Mouse (Mus musculus) heart, adult 2 months (tissue): ENCODE data around the gene Ror2. TPM values are rescaled to one million over a fixed set of nuclear protein-coding genes. Genes with fewer than 3 reads are reported as not detected.

Experiments
- DNase-seq, 2 experiments: peaks; one replicate each; pipeline ENCODE4 v3.0.0; 2021
- H3K27ac ChIP-seq: fragments of 200-600 bp; 2 replicates; pipeline ENCODE4 v1.8.1; 2022
- H3K27me3 ChIP-seq: fragments of 200-500 bp; 2 replicates; pipeline ENCODE4 v1.6.1; 2012; ENCODE audit warnings: mild to moderate bottlenecking, low read length, inconsistent platforms, mixed read lengths; ENCODE audit not compliant: control insufficient read depth, insufficient read depth
- H3K36me3 ChIP-seq: fragments of 200-500 bp; 2 replicates; pipeline ENCODE4 v1.6.1; 2012; ENCODE audit warnings: low read length, inconsistent platforms; ENCODE audit not compliant: control insufficient read depth, insufficient read depth
- H3K4me1 ChIP-seq: fragments of 200-500 bp; 2 replicates; pipeline ENCODE4 v1.6.1; 2011; ENCODE audit warnings: low read length; ENCODE audit not compliant: control insufficient read depth, insufficient read depth
- H3K4me3 ChIP-seq: fragments of 200-600 bp; 2 replicates; pipeline ENCODE4 v1.8.1; 2022
- H3K79me2 ChIP-seq: fragments of 200-500 bp; replicated peaks from 2 replicates; pipeline ENCODE4 v1.6.1; 2012; ENCODE audit warnings: mild to moderate bottlenecking, inconsistent platforms, low read length, moderate library complexity, mixed read lengths; ENCODE audit not compliant: control insufficient read depth, insufficient read depth
- H3K9ac ChIP-seq: fragments of 200-500 bp; 2 replicates; pipeline ENCODE4 v1.6.1; 2012; ENCODE audit warnings: low read depth, mild to moderate bottlenecking, control low read depth, inconsistent platforms, low read length, mixed read lengths
- CTCF ChIP-seq: fragments of 200-600 bp; IDR thresholded peaks from 2 replicates; pipeline ENCODE4 v1.8.1; 2022; ENCODE audit warnings: antibody characterized with exemption, mild to moderate bottlenecking, moderate library complexity
- EP300 ChIP-seq: fragments of 200-500 bp; IDR thresholded peaks from 2 replicates; pipeline ENCODE4 v1.6.1; 2011; ENCODE audit warnings: low read depth, low read length, control low read depth; ENCODE audit not compliant: insufficient read depth
- POLR2A ChIP-seq: fragments of 200-500 bp; IDR thresholded peaks from 2 replicates; pipeline ENCODE4 v1.6.1; 2011; ENCODE audit warnings: mild to moderate bottlenecking, low read depth, low read length, control low read depth; ENCODE audit not compliant: insufficient read depth
- WGBS: fragments of 180-500 bp; shearing (Covaris S2); methylation state at CpG from one replicate; pipeline ENCODE4 v1.1.7; 2018; 5-methylcytosine and 5-hydroxymethylcytosine counted together
- intact Hi-C: fragments of 180-260 bp; cut with DNase I; formaldehyde crosslinking; loops from one replicate; pipeline ENCODE4 v1.15.1; 2025
- polyA plus RNA-seq: library from polyadenylated mRNA; depleted of rRNA; stranded (reverse); fragments of >200 nt; gene quantifications from 2 replicates; pipeline ENCODE4 v1.2.3, GENCODE M21; 2012
- total RNA-seq, 2 experiments: library from RNA; stranded (reverse); gene quantifications; 2 replicates each; pipeline ENCODE4 v1.2.3; 2021

Gene Ror2
- total and polyA plus RNA-seq, 3 experiments: 1.1 to 1.9 (median 1.5) TPM

DNA sequence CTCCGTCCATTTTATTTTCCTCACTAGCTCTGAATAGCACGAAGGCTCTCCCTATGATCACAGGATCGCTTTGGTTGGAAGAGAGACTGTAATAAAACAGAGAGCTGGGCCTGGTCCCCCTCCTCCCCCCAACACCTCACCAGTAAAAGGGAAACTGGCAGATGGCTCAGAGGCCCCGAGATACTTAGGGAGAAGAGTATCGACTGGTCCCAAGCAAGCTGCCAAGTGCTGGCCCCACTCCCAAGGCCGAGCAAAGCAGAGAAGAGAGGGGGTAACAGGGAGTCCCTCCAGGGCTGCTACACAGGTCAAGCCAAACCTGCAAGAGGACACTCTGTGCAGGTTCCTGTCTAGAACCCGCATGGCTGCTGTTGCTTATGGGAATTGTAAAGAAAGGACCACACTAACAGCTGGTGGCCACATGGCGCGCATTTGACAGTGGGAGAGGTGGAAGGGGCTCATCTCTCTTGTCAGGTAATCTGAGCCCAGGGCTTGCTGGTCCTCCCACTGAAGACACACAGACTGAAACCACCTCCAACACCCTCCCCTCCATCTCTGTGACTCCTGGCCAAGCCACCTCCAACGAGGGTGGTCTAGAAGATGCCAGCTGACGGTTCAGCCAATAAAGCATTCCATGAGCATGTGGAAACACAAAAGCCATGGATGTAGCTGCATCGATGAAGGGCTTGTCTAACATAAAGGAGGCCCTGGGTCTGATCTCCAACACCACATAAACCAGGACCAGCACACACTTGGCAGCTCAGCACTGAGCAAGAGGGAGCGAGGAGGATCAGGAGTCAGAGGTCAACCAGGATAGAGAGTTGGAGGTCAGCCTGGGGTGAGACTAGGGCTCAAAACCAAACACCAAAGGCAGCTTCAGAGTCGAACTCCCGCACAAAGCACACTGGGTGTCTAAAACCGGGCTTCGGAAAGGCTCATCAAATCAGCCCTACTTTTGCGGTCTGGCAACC lies 49.2 kb downstream of the Ror2 start:
- peak in 1 of 2 experiments; percentile 38 for DNase-seq
- Histone ChIP-seq H3K9ac (no peak overlapping the region), H3K4me3 (no peak overlapping the region), H3K27me3 (no peaks in the 10 kb centered on the region), H3K27ac (no peak overlapping the region), H3K79me2 (no peaks in the 10 kb centered on the region), H3K4me1 (peaks cover 1% of the 10 kb centered on the region; the same call in 1 of the 2 replicates), H3K36me3 (no peaks in the 10 kb centered on the region)
- TF ChIP-seq POLR2A (no peak), EP300 (no peak), CTCF (no peak)
- intact Hi-C loops: loop anchor here (5.0 kb wide), 1 partner anchor 41 kb away; no protein-coding TSS in a partner anchor
- 64% methylated on average over 18 of the region's 18 CpGs for WGBS

DNA sequence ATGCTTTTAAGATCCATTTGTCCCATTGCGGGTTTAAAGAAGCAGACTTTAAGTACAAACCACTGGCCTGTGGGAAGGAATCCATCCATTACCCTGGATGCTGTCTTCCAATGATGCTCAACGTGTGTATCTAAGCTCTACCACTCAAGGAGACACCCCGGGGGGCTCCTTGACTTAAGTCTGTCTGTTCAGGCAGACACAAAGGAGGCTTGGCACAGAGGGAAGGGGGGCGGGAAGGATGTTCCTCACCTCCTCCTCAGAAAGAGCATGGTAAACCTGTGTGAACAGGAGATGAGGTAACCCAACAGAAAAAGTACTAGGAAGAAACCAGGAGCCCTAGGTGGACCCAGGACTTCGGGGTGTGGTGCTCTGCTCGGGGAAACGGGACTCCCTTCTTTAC lies 50.0 kb downstream of the Ror2 start:
- H3K27ac ChIP-seq: no peak overlapping the region
- H3K79me2 ChIP-seq: no peaks in the 10 kb centered on the region
- peaks cover 1% of the 10 kb centered on the region; the same call in 1 of the 2 replicates for H3K4me1 ChIP-seq
- no peaks in the 10 kb centered on the region for H3K27me3 ChIP-seq
- H3K36me3 ChIP-seq: no peaks in the 10 kb centered on the region
- 55% methylated on average over 7 of the region's 7 CpGs for WGBS
- DNase-seq: no peak
- intact Hi-C loops: loop anchor here (5.0 kb wide), 1 partner anchor 41 kb away; no protein-coding TSS in a partner anchor
- TF ChIP-seq CTCF (no peak), POLR2A (no peak), EP300 (no peak)
- H3K4me3 ChIP-seq: no peak overlapping the region
- H3K9ac ChIP-seq: no peak overlapping the region

DNA sequence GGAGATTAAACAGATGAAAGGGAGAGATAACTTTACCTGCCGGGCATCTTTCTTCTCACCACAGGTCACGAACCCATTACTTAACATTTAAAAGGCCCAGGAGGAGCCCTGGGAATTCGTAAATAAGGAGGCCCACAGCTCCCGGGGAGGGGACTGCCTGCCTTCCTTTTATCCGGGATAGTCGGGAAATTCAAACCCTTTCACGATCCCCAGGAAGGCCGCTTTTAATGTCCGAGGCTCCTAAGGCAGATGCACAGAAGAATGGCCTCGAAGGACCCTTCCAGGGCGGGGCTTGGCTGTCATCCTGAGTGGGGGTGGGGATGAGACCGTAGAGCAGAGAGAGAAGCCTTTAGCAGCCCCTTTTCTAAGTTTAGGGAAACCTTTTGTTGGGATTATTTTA lies 51.1 kb downstream of the Ror2 start:
- Histone ChIP-seq H3K27me3 (no peaks in the 10 kb centered on the region), H3K4me1 (peaks cover 1% of the 10 kb centered on the region; the same call in 1 of the 2 replicates), H3K79me2 (no peaks in the 10 kb centered on the region), H3K36me3 (no peaks in the 10 kb centered on the region), H3K9ac (no peak overlapping the region), H3K4me3 (no peak overlapping the region), H3K27ac (no peak overlapping the region)
- peak in 1 of 2 experiments; percentile 32 for DNase-seq
- TF ChIP-seq POLR2A: no peak
- TF ChIP-seq CTCF: no peak
- TF ChIP-seq EP300: no peak
- WGBS: 47% methylated on average over 12 of the region's 12 CpGs
- intact Hi-C loops: loop anchor here (5.0 kb wide), 1 partner anchor 42 kb away; no protein-coding TSS in a partner anchor

DNA sequence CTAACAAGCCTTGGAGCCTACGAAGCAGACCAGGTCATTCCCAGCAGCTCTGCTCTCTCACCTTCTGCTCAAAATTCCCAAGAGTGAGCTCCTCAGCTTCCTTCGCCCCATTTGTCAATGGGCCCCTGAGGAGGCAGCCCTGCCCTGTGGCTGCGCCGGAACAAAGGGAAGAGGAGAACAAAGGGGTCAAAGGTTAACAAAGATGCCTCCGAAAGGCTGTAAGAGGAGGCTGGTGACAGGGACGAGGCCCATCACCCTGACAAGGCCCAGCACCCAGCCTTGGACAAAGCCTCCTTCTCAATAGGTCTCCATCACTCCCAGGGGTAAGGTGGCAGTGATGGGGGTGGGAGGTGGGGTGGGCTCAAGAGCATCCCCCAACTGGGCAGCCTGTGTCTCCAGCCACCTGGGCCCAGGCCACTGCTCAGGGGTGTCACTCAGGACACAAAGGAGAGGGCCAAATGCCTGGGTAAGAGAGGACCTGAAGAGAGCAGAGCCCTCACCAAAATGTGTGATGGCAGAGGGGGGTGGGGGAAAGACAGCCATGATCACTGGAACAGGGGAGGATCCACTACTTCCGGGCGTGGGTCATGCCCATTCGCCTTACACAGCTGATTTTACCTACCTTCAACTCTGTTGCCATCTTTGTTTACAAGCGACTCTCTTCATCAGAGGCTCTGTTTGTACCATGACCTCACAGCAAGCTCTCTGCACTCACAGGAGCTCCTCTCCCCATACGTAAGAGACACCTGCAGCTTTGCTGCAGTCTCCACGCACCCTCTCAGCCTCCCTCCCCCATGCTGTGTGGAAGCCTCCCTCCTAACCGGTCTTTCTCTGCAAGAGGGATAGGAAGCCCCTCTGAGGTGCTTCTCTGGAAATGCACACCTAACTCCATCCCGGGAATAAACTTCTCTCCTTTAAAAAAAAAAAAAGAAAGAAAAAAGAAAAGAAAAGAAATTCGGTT lies 51.8 kb downstream of the Ror2 start:
- Histone ChIP-seq H3K27ac (no peak overlapping the region), H3K4me3 (no peak overlapping the region), H3K27me3 (no peaks in the 10 kb centered on the region), H3K9ac (no peak overlapping the region), H3K36me3 (no peaks in the 10 kb centered on the region), H3K79me2 (no peaks in the 10 kb centered on the region), H3K4me1 (peaks cover 1% of the 10 kb centered on the region; the same call in 1 of the 2 replicates)
- DNase-seq: no peak
- 73% methylated on average over 15 of the region's 15 CpGs for WGBS
- no peak for TF ChIP-seq POLR2A
- TF ChIP-seq EP300: no peak
- no peak for TF ChIP-seq CTCF
- intact Hi-C loops: no loop called here

DNA sequence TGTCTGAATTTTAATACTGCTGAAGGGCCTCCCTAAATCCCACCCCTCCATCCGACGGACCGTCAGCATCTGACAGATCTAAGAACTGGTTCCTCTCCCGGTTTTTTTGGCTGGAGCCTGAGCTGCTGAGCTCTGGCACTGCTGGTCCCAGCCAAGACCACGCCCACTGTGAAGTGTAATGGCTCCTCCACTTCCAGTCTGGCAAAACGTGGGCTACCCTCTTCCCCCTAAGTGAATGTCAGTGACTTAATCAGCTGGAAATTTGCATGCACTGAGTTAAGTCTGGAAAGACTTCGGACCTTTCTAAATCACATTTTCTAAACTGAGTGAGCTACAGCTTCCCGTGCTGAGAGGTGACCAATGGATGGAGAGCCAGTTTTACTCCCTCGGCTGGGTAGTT lies 52.5 kb downstream of the Ror2 start:
- H3K4me3 ChIP-seq: no peak overlapping the region
- no peak overlapping the region for H3K9ac ChIP-seq
- TF ChIP-seq EP300: no peak
- TF ChIP-seq POLR2A: no peak
- no peak for TF ChIP-seq CTCF
- peak; percentile 42 to 58 for DNase-seq
- intact Hi-C loops: no loop called here
- no peaks in the 10 kb centered on the region for H3K27me3 ChIP-seq
- peaks cover 1% of the 10 kb centered on the region; the same call in 1 of the 2 replicates for H3K4me1 ChIP-seq
- no peak overlapping the region for H3K27ac ChIP-seq
- H3K36me3 ChIP-seq: no peaks in the 10 kb centered on the region
- WGBS: 24% methylated on average over 9 of the region's 9 CpGs
- H3K79me2 ChIP-seq: no peaks in the 10 kb centered on the region
